Mouse (Mus musculus) gastrocnemius, postnatal 14 days (tissue): ENCODE data around the gene Hephl1. TPM values are rescaled to one million over a fixed set of nuclear protein-coding genes. Genes with fewer than 3 reads are reported as not detected.
"Not testable (repeated sequence)": the region's sequence is repeated elsewhere in the genome, so short reads cannot be mapped to it uniquely, and the experiment has no call there.

ENCODE experiments used
- DNase-seq: peaks from one replicate; pipeline ENCODE4 v3.0.0; 2021; ENCODE audit warnings: mixed read lengths
- intact Hi-C: fragments of 180-260 bp; cut with DNase I; formaldehyde crosslinking; loops from one replicate; pipeline ENCODE4 v1.15.1; 2025; ENCODE audit warnings: low total_unique reads
- long read RNA-seq, 2 experiments: library from polyadenylated mRNA; stranded (forward); transcript quantifications; one replicate each; pipeline ENCODE4 v2.0.0; 2021
- total RNA-seq, 2 experiments: library from RNA; stranded (reverse); gene quantifications; 2 replicates each; pipeline ENCODE4 v1.2.3; 2021

The Hephl1 gene
- total RNA-seq = under 1 TPM; 0.51 to 0.70 TPM
- long read RNA-seq, experiment 1 = 0 reads
- long read RNA-seq, experiment 2 = 0 reads

DNA sequence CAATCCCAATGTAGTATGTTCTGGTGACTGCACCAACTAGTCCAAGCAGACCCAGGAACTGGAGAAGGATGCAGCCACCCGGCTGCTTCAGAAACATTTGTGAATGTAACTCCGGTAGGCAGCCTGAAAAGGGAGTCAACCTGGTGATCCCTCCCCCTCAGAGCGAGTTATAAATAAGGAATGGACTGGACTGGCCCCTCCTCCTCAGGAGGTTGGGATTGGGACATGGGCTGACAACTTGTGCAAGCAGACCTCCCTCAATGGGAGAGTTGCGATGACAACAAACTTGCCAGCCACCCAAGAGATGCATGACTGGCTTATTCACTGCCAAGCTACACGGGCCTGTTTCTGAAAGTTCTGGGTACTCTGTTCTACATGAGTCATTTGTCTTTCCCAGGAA, at the start of gene Hephl1:
Hephl1 (minus strand) TSS at position 101 of the 400 bp plus-strand sequence.
- intact Hi-C loops = loop anchor here (10.0 kb wide), 1 partner anchor 87 kb away; no protein-coding TSS in a partner anchor
- no peak for DNase-seq

DNA sequence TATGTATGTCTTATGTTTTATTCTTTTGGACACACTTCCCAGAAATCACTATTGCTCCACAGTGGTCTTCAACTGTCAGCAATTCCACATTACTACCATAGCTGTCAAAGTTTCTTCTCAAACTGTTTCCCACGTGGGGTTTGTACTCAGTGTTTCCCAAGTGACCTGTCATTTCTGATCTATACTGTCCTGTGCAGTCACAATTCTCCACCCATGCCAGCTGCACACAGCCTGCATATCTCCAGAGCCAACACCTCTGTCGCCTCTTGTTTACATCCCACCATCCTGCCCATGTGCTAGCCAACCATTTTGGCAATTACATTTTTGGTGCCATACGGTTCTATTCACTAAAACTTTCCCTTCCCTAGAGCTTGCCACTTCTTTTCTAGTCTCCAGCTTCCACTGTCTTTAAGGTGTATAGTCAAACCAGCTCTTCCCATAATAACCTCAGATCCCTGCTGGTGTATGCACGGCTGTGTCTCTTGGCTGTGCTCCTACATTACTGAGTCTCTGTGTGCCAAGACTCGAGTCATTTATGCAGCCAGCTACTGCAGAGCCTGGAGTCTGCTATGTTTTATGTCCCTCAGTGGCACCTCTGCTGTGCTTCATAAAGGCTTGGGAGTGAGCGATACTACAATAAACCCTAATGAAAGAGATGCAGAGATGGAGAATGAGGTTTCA, 37.5 kb upstream of the Hephl1 start:
- DNase-seq = no peak
- intact Hi-C loops = no loop called here

DNA sequence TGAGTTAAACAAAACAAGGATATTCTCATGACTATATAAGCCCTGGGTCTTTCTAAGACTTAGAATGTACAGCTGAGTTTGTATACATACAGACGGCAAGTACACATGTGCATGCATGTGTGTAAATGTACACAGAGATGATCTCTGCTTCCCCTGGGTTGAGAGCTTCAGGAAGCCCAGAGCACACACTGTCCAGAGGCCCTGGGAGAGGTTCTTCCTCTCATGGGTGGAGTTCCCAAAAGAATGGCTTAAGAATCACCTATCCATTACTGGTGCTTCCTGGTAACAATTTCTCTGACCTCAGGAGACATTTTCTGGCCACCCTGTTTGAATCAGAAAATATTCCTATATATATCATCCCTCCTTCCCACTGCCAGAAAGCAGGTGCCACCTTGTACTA, 28.6 kb upstream of the Hephl1 start:
- intact Hi-C loops = no loop called here
- DNase-seq = no peak

DNA sequence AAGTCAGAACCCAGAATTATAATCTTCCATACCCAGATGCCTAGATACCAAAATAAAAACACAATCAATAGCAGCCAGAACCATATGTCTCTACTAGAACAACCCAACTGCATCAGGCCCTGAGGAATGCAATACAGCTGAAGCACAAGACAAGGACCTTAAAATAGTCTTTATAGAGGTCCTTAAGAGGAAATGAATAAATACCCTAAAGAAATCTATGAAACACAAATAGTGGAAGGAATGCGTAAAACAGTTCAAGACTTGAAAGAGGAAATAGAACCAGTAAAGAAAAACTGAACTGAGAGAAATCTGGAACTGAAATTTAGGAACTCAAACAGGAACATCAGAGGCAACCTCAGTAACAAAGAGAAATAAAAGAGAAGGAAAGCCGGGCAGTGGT, 14.0 kb upstream of the Hephl1 start:
- DNase-seq = no peak
- intact Hi-C loops = no loop called here

DNA sequence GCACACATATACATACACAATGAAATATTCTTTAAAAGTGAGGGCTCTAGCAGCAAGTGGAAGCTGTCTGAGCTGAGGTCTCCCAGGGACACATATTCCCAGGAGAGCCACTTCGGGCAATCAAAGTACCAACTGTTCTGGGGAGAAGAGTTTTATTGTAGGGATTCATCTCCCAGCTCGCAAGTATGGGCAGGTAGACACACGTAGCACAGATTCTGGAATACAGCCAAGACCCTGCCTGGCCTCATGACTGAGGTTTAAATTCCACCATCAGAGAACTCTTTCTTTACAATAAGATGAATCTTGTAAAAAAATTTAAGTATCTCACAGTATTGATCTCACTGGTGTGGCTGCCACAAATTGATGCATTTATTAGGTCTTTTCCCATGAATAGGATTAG, 10.5 kb upstream of the Hephl1 start:
- intact Hi-C loops = no loop called here
- no peak for DNase-seq

DNA sequence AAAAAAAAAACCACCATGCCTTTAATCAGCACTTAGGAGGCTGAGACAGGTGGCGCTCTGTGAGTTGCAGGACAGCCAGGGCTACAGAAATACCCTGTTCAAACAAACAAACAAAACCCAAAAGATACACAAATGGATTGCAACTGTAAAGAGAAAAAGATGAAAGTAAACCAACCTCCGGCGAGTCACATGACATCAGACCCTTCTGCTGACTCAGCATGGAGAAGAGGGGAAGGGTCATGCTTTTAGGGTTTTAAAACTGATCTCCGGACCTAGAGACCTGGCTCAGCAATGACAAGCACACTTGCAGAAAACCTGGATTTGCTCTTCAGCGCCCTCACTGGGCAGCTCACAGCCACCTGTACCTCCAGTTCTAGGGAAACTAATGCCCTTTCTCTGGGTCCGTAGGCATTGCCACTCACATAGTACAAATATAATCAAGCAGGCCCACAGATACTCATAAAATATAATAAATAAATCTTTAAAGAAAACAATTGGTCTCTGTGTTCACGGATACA, 9.0 kb upstream of the Hephl1 start:
- intact Hi-C loops = no loop called here
- DNase-seq = no peak

DNA sequence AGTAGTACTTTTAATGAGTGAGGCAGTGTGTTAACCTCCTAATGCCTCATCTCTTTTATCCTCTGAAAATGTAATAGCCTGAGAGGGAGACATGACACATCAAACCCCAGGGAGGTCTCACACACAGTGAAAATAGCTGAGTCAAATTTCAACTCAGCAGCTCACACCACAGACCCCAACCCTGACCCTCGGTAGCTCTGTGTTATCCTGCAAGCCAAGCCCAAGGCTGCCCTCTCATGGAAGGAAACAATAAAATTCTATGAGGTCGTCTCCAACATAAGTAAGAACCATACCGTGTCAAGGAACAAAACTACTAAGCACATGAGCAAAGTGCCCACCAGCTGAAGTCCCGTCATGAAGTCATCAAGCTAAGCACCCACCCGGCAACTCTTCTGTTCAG, 8.3 kb upstream of the Hephl1 start:
- no peak for DNase-seq
- intact Hi-C loops = no loop called here

DNA sequence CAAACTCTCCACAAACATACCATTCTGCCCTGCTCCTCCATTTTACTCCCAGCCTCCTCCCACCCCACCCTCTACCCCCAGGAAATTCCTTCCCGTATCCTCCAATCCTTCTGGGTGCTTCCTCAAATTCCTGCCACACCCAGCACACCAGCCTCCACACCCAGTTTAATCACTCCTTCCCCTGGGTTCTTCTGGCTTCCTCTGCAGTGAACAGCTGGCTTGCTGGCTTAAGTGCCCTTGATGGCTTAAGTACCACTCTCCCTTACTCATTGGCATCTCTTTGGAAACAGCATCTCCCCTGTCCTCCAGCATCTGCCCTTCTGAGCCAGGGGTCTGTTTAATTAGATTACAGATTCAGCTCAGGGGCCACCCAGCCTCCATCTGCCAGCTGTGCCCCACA, 7.6 kb upstream of the Hephl1 start:
- intact Hi-C loops = loop anchor here (10.0 kb wide), 1 partner anchor 95 kb away; no protein-coding TSS in a partner anchor
- DNase-seq = no peak

DNA sequence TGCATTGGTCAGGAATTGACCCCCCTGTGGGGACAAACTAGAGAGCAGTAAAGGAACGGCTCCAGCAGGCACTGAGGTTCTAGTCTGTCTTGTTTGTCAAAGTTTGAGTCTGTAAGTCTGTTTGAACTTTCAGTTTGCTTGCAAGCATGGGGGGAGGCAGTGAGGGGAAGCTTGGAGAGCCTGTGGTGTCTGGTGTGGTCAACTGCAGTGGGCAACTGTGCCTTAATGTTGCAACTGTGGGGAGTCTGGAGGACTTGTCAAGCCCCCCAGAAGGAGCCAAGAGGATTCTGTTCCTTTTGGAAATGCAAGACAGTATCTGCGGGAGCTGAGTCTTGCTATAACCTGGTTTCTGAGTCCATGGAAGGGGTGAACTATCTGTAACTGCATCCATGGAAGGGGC, 4.3 kb upstream of the Hephl1 start:
- intact Hi-C loops = loop anchor here (10.0 kb wide), 1 partner anchor 91 kb away; no protein-coding TSS in a partner anchor
- DNase-seq = no peak

DNA sequence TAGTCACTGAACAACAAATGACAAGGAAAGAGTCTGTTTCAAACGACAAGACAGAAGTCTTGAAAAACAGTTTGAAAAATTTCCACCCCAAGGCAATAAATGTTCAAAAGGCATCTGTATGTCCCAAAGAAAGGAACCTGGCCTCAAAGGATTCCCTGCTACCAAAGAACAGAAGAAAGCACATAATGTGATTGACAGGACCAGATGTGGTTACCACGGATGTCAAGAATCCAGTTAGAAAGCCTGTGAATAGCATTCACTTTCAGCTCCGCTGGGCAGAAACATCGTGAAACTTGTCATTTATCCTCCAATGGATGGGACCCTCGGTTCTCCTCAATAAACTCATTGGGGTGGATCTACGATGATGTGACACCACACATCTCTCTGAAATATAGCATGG, 2.2 kb upstream of the Hephl1 start:
- intact Hi-C loops = loop anchor here (10.0 kb wide), 1 partner anchor 89 kb away; no protein-coding TSS in a partner anchor

DNA sequence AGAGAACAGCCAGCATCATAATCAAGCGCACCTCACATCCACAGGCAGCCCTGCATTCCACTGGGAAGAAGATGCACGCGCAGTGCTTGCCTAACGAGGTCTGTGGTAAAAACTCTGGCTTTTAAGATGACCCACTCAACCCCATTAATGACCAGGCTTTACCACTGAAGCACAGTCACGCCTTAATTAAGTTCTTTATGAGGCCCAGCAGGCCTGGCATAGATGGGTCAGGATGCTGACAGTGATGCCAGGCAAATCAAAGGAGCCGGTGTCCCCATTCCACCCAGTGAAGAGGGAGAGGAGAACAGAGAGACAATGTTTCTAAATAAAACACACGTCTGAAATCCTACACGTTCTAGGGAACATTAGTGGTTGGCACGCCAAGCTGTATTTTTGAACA, 3.8 kb downstream of the Hephl1 start:
- DNase-seq = no peak
- intact Hi-C loops = no loop called here

More for the DNA sequence above, 2.2 kb upstream of the Hephl1 start:
- DNase-seq = no peak

DNA sequence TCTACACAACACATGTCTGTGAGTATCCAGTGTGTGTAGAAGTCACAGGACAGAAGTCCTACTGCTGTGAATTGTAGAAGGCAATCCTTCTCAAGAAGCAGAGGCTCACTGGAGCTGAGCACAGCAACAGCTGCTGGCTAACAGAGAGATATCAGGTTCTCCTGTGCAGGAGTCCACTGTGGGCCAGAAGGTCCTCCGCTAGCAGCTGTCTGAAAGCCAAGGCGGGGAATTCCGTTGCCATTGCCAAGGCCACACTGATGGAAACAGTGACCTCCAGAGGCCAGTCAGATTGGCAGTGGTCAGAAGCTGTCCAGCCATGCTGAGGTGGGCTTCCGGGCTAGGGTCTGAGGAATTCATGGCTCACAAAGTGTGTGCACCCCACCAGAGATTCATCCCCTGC, 6.8 kb downstream of the Hephl1 start:
- peak; percentile 46 for DNase-seq
- intact Hi-C loops = no loop called here

DNA sequence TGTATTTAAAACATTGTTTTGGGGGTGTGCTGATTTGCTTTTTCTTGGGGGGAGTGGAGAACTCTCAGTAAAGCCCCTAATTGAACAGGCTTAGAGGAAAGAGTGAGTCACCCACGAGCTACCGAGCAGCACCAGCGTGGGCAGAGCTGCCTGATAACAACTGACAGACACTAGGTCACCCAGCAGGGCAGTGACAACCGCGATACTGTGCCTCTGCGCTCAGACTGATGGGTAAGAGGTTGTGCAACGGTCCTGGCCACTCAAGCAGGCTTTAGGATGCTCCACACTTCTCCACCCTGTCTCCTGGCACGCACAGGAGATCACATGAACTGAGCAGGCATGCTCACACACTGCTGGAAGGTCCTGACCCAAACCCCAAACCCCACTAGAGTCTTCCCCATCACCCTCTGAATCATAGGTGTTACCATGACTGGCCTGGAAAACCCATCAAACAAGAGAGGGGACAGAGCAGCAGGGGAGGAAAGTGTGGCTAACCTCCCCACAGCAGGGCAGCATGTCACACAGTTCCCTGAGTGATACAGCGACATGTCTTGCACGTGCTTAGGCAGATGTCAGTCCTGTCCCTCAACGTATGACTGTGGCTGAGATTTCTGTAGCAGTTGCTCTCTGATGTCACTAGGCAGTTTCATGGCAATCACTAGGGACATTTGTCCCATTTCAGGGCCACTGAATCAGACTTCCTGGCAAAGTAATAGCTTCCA, 8.2 kb downstream of the Hephl1 start:
- intact Hi-C loops = no loop called here
- no peak for DNase-seq

DNA sequence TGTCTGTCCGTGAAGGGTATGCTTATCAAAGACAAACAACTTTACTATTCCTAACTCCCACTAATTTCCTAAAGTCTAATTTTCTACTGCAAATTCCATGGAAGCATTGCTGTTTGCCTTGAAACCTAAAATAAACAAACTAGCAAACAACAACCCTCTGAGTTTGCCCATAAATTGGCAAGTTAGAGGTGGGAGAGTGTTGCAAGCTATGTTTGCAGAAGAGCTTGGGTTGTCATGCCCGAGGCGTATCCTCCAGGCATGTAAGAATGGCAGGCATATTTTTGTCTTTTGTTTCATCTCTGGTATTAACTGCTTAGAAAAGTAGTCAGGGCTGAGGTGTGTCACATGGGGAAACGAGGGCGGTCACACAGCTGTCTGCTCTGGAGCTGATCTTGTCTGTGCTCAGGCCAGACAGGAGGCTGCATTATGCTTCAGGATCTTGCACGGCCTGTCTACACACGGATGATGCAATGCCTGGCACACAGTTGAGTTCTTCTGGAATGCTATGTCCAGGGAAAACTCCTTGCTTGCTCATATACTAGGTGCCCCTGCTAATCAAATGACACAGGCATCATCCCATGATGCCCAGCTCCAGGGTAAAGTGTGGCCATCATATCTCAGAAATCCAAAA, 10.3 kb downstream of the Hephl1 start:
- intact Hi-C loops = no loop called here
- DNase-seq = no peak

DNA sequence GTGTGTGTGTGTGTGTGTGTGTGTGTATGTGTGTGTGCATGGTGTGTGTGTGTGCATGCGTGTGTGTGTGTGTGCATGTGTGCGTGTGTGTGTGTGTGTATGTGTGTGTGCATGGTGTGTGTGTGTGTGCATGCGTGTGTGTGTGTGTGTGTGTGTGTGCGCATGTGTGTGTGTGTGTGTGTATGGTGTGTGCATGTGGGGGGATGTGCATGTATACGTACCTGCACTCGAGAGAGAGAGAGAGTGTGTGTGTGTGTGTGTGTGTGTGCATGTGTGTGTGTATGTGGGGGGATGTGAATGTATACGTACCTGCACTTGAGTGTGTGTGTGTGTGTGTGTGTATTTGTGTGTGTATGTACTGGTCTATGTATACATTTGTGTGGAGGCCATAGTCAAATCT, 13.5 kb downstream of the Hephl1 start:
- intact Hi-C loops, DNase-seq: not testable (repeated sequence)

DNA sequence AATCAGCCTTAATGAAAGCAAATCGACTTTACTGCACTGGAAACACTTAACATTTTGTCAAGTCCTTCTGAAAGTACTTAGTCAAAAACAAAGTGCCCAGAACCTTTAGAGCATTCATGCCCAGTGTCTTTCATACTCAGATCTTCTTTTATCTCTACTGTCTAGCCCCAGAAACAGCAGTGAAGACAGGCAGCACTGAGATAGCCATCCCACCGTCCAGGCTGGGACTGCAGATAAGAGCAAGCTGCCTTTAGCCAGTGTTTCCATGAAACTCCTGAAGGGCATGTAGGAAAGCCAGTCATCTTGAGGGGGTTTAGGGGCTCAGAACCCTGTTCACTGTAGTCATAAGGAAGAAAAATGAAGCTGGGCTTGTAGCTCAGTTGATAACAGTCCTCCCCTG, 14.7 kb downstream of the Hephl1 start:
- intact Hi-C loops = no loop called here
- no peak for DNase-seq

DNA sequence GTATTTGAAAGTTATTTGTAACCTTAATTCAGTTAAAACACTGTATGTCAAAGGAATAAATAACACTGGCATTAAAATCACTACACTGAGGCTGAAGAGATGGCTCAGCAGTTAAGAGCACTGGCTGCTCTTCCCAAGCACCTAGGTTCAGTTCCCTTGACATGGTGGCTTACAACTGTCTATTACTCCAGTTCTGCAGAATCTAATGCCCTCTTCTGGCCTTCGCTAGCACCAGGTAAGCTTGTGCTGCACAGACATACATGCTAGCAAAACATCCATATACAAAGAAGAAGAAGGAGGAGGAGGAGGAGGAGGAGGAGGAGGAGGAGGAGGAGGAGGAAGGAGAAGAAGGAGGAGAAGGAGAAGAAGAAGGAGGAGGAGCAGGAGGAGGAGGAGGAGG, 15.7 kb downstream of the Hephl1 start:
- intact Hi-C loops = no loop called here
- DNase-seq = no peak

DNA sequence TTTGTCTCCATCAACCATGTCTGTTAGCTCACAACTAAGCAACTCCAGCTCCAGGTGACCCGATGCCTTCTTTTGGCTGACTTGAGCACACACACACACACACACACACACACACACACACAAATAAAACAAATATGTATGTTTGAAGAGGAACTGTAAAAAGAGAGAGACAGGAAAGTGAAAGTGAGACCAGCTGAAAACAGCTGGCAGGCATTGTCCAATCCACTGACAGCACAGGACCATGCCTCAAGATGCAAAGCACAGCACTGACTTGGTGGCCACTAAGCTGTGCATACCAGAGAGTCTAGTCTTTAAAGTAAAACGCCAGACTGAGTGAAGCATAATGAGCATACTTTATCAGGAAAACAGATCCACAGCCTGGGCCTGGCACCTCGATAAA, 16.7 kb downstream of the Hephl1 start:
- no peak for DNase-seq
- intact Hi-C loops = no loop called here

DNA sequence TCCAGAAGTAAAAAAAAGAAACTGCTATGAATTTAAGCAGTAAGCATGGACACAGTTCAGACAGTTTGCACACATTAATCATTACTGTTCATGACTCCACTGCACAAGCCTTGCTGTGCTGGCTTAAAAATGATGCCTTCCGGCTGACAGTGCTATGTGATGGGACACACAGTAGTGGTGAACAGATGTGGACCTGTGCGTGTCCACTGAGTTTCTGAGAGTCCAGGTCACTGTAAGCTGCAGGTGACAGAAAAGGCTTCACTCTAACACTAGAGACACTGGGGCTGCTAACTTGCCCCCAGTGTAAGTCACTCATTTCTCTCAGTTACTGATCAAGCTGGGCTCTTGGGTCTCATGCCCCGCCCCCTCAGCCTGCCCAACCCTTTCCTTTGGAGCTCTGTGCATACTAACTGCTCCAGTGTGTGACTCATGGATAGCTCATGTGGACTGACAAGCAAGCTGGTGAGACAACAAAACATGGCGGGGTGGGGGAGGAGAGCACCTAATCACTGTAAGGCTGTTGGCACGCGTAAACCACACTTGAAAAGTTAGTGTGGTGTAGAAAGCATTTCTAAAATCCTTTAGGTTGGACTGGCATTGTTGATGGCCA, 43.1 kb downstream of the Hephl1 start:
- intact Hi-C loops = no loop called here
- DNase-seq = no peak
